Mouse (Mus musculus) bone marrow, adult 2 months (tissue): ENCODE results near the gene 9530003J23Rik.

Source experiments
- CTCF ChIP-seq: fragments of 200-500 bp; IDR thresholded peaks from 2 replicates; pipeline ENCODE4 v1.5.1; 2011; ENCODE audit warnings: low read length, control low read depth; ENCODE audit not compliant: control insufficient read depth, insufficient read depth
- POLR2A ChIP-seq: fragments of 200-500 bp; IDR thresholded peaks from 2 replicates; pipeline ENCODE4 v1.6.1; 2011; ENCODE audit warnings: low read depth, mild to moderate bottlenecking, control low read depth, low read length, borderline replicate concordance; ENCODE audit not compliant: control insufficient read depth

DNA sequence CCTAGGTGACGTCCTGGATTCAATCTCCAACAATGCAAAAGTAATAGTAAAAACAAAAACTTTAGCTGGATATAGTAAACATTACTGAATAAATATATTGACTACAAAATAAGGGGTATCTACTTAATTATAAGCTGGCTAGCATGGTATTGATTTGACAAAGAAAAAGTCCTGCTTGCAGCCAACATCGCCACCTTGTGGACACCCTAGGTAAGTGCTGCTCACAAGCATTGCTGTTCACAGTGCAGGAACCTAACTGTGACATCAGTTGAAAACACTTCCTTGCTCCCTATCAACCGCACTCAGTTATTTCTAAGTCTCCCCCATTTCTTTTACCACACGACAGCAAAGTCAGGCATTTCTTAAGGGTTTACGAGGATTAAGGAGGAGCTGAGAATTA is 21.7 kb downstream of the 9530003J23Rik start:
- peak; percentile 87 for TF ChIP-seq CTCF
- no peak for TF ChIP-seq POLR2A
